Mouse (Mus musculus) lung, postnatal 0 days (tissue): ENCODE data around the gene Arhgef10l.

ENCODE experiments used
- CTCF ChIP-seq: IDR thresholded peaks from 2 replicates; pipeline ENCODE4 v1.5.1; 2016; ENCODE audit warnings: antibody characterized with exemption, mild to moderate bottlenecking
- EP300 ChIP-seq: IDR thresholded peaks from 2 replicates; pipeline ENCODE4 v1.6.1; 2016; ENCODE audit warnings: antibody characterized with exemption, mild to moderate bottlenecking, control low read depth

DNA sequence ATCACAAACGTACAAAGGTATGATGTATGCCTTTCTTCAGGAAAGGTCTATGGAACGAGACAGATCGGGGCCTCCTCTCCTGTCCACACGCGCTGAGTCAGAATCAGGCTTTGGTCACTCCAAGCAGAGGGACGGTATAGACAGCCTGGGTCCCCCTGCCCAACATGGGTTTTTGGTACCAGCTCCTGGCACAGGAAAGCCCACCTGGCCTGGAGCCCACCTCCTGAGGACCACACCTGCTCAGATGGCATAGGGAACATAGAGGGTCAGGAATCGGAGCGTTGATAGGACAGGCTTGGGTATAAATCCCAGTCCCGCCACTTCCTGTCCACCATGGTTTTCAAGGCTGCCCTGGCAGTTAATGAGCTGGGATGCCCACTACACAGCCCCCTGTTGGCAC, 145.1 kb downstream of the Arhgef10l start:
- no peak for TF ChIP-seq CTCF
- no peak for TF ChIP-seq EP300
